Mouse (Mus musculus): Measurements from ENCODE around the gene Lgr4. TPM values are rescaled to one million over a fixed set of nuclear protein-coding genes. Genes with fewer than 3 reads are reported as not detected.
"Not testable (repeated sequence)": the region's sequence is repeated elsewhere in the genome, so short reads cannot be mapped to it uniquely, and the experiment has no call there.

Gene Lgr4
- 21.1 and 23.2 TPM in 2 replicates for polyA plus RNA-seq (2015; fragmentation: Nextera tagmentation; extraction: Ambion mirVana)

GRCm38 (mm10) chr2:109917496-109918413, at the start of gene Lgr4:
Gene Lgr4 (plus strand): TSS chr2:109917647.
- H3K9ac ChIP-seq, result peak within 1 kb of the TSS; percentile 98
- under 1% methylated on average over 90 of the region's 111 CpGs for WGBS
- ATAC-seq (ENCODE audit: low FRiP score, low read depth), result peak; percentile 98
- peaks cover 38% of the 10 kb centered on the region for H3K4me1 ChIP-seq
- H3K4me3 ChIP-seq, result peak within 1 kb of the TSS; percentile 94
- no peaks in the 10 kb centered on the region for H3K27me3 ChIP-seq
- H3K4me2 ChIP-seq (replicated peaks), result peak within 1 kb of the TSS; percentile 90
- peak within 1 kb of the TSS; percentile 98 for H3K27ac ChIP-seq
- H3K9me3 ChIP-seq, result no peaks in the 10 kb centered on the region
- no peaks in the 10 kb centered on the region for H3K36me3 ChIP-seq

- 74% methylated on average over 4 of the region's 4 CpGs for WGBS
- ATAC-seq (ENCODE audit: low FRiP score, low read depth); H3K36me3 ChIP-seq; H3K9me3 ChIP-seq; H3K27me3 ChIP-seq; H3K4me3 ChIP-seq; H3K4me2 ChIP-seq (replicated peaks); H3K27ac ChIP-seq; H3K4me1 ChIP-seq; H3K9ac ChIP-seq: not testable (repeated sequence)
Measured at GRCm38 (mm10) chr2:109879429-109879828, 38.0 kb upstream of the Lgr4 start.

- H3K4me3 ChIP-seq, result no peak overlapping the region
- no peaks in the 10 kb centered on the region for H3K36me3 ChIP-seq
- no peaks in the 10 kb centered on the region for H3K4me1 ChIP-seq
- 52% methylated on average over 2 of the region's 2 CpGs for WGBS
- H3K9me3 ChIP-seq, result no peaks in the 10 kb centered on the region
- H3K4me2 ChIP-seq (replicated peaks), result no peak overlapping the region
- ATAC-seq (ENCODE audit: low FRiP score, low read depth), result no peak
- no peaks in the 10 kb centered on the region for H3K27me3 ChIP-seq
- H3K27ac ChIP-seq, result no peak overlapping the region
- H3K9ac ChIP-seq, result no peak overlapping the region
Measured at GRCm38 (mm10) chr2:109881111-109881510, 36.3 kb upstream of the Lgr4 start.

- Histone ChIP-seq H3K36me3 (no peaks in the 10 kb centered on the region), H3K27ac (no peak overlapping the region), H3K27me3 (no peaks in the 10 kb centered on the region), H3K9me3 (no peaks in the 10 kb centered on the region), H3K4me1 (no peaks in the 10 kb centered on the region), H3K4me2 (replicated peaks) (no peak overlapping the region), H3K9ac (no peak overlapping the region), H3K4me3 (no peak overlapping the region)
- 60% methylated on average over 1 of the region's 1 CpGs for WGBS
- no peak for ATAC-seq (ENCODE audit: low FRiP score, low read depth)
Measured at GRCm38 (mm10) chr2:109881625-109882024, 35.8 kb upstream of the Lgr4 start.

- Histone ChIP-seq H3K9ac (no peak overlapping the region), H3K4me1 (no peaks in the 10 kb centered on the region), H3K4me2 (replicated peaks) (no peak overlapping the region), H3K4me3 (no peak overlapping the region), H3K27me3 (no peaks in the 10 kb centered on the region), H3K27ac (no peak overlapping the region), H3K9me3 (no peaks in the 10 kb centered on the region), H3K36me3 (no peaks in the 10 kb centered on the region)
- 70% methylated on average over 4 of the region's 4 CpGs for WGBS
- ATAC-seq (ENCODE audit: low FRiP score, low read depth), result no peak
Measured at GRCm38 (mm10) chr2:109884106-109884505, 33.3 kb upstream of the Lgr4 start.

GRCm38 (mm10) chr2:109884507-109884906, 32.9 kb upstream of the Lgr4 start:
- no peak overlapping the region for H3K27ac ChIP-seq
- no peaks in the 10 kb centered on the region for H3K27me3 ChIP-seq
- H3K9me3 ChIP-seq, result no peaks in the 10 kb centered on the region
- no peak for ATAC-seq (ENCODE audit: low FRiP score, low read depth)
- no peaks in the 10 kb centered on the region for H3K4me1 ChIP-seq
- WGBS, result 59% methylated on average over 4 of the region's 4 CpGs
- H3K36me3 ChIP-seq, result no peaks in the 10 kb centered on the region
- H3K4me3 ChIP-seq, result no peak overlapping the region
- H3K9ac ChIP-seq, result no peak overlapping the region
- no peak overlapping the region for H3K4me2 ChIP-seq (replicated peaks)

- H3K9ac ChIP-seq, result peak overlapping the region; percentile 96
- H3K36me3 ChIP-seq, result peaks cover 10% of the 10 kb centered on the region
- 41% methylated on average over 4 of the region's 4 CpGs for WGBS
- ATAC-seq (ENCODE audit: low FRiP score, low read depth), result no peak
- peaks cover 20% of the 10 kb centered on the region for H3K4me1 ChIP-seq
- H3K27me3 ChIP-seq, result no peaks in the 10 kb centered on the region
- H3K4me3 ChIP-seq, result peak overlapping the region; percentile 94
- peak overlapping the region; percentile 94; the same call in 1 of the 2 replicates for H3K27ac ChIP-seq
- H3K4me2 ChIP-seq (replicated peaks), result peak overlapping the region; percentile 54
- H3K9me3 ChIP-seq, result no peaks in the 10 kb centered on the region
Measured at GRCm38 (mm10) chr2:109890068-109890467, 27.4 kb upstream of the Lgr4 start.

- peak; percentile 100 for ATAC-seq (ENCODE audit: low FRiP score, low read depth)
- Histone ChIP-seq H3K4me3 (peak within 1 kb of the TSS; percentile 94), H3K27me3 (no peaks in the 10 kb centered on the region), H3K27ac (peak within 1 kb of the TSS; percentile 94), H3K36me3 (peaks cover 15% of the 10 kb centered on the region), H3K4me1 (peaks cover 20% of the 10 kb centered on the region), H3K9ac (peak within 1 kb of the TSS; percentile 96), H3K9me3 (no peaks in the 10 kb centered on the region), H3K4me2 (replicated peaks) (peak within 1 kb of the TSS; percentile 68)
- under 1% methylated on average over 41 of the region's 42 CpGs for WGBS
Measured at GRCm38 (mm10) chr2:109890597-109890996, 26.9 kb upstream of the Lgr4 start, which contains the start of gene Lin7c. Gene Lin7c (plus strand): TSS chr2:109890853.

- peak overlapping the region; percentile 94 for H3K27ac ChIP-seq
- 0% methylated on average over 34 of the region's 34 CpGs for WGBS
- no peaks in the 10 kb centered on the region for H3K9me3 ChIP-seq
- peak overlapping the region; percentile 94 for H3K4me3 ChIP-seq
- peak overlapping the region; percentile 96 for H3K9ac ChIP-seq
- no peaks in the 10 kb centered on the region for H3K27me3 ChIP-seq
- ATAC-seq (ENCODE audit: low FRiP score, low read depth), result peak; percentile 85
- H3K36me3 ChIP-seq, result peaks cover 19% of the 10 kb centered on the region
- H3K4me1 ChIP-seq, result peaks cover 20% of the 10 kb centered on the region
- peak overlapping the region; percentile 68 for H3K4me2 ChIP-seq (replicated peaks)
Measured at GRCm38 (mm10) chr2:109891031-109891430, 26.4 kb upstream of the Lgr4 start.

GRCm38 (mm10) chr2:109891471-109891870, 26.0 kb upstream of the Lgr4 start:
- H3K36me3 ChIP-seq, result peaks cover 24% of the 10 kb centered on the region
- 31% methylated on average over 4 of the region's 4 CpGs for WGBS

GRCm38 (mm10) chr2:109896311-109896710, 21.1 kb upstream of the Lgr4 start:
- no peak overlapping the region for H3K4me3 ChIP-seq
- no peaks in the 10 kb centered on the region for H3K27me3 ChIP-seq
- H3K36me3 ChIP-seq, result peaks cover 63% of the 10 kb centered on the region
- WGBS, result 86% methylated on average over 7 of the region's 7 CpGs
- H3K4me2 ChIP-seq (replicated peaks), result no peak overlapping the region
- H3K9ac ChIP-seq, result no peak overlapping the region
- peaks cover 20% of the 10 kb centered on the region for H3K4me1 ChIP-seq
- H3K27ac ChIP-seq, result no peak overlapping the region
- H3K9me3 ChIP-seq, result no peaks in the 10 kb centered on the region
- no peak for ATAC-seq (ENCODE audit: low FRiP score, low read depth)

More at GRCm38 (mm10) chr2:109891471-109891870, 26.0 kb upstream of the Lgr4 start:
- H3K27me3 ChIP-seq, result no peaks in the 10 kb centered on the region
- peak overlapping the region; percentile 96 for H3K9ac ChIP-seq
- no peaks in the 10 kb centered on the region for H3K9me3 ChIP-seq
- H3K4me2 ChIP-seq (replicated peaks), result peak overlapping the region; percentile 68
- peak overlapping the region; percentile 94 for H3K4me3 ChIP-seq
- no peak for ATAC-seq (ENCODE audit: low FRiP score, low read depth)
- H3K4me1 ChIP-seq, result peaks cover 20% of the 10 kb centered on the region
- peak overlapping the region; percentile 94 for H3K27ac ChIP-seq

GRCm38 (mm10) chr2:109902869-109903268, 14.6 kb upstream of the Lgr4 start:
- Histone ChIP-seq H3K27ac (no peak overlapping the region), H3K9ac (no peak overlapping the region), H3K4me3 (no peak overlapping the region), H3K9me3 (no peaks in the 10 kb centered on the region), H3K36me3 (peaks cover 40% of the 10 kb centered on the region), H3K4me1 (no peaks in the 10 kb centered on the region), H3K27me3 (no peaks in the 10 kb centered on the region), H3K4me2 (replicated peaks) (no peak overlapping the region)
- WGBS, result 74% methylated on average over 7 of the region's 7 CpGs
- ATAC-seq (ENCODE audit: low FRiP score, low read depth), result no peak
